Mouse (Mus musculus) left cerebral cortex, postnatal 10 days (tissue): ENCODE data around the gene Dbi. TPM values are rescaled to one million over a fixed set of nuclear protein-coding genes. Genes with fewer than 3 reads are reported as not detected.

Source experiments
- DNase-seq, 2 experiments: peaks; one replicate each; pipeline ENCODE4 v3.0.0; 2021 to 2022; ENCODE audit warnings: low spot score in 2 of 2, mixed read lengths in 1 of 2; ENCODE audit errors: extremely low spot score in 1 of 2
- intact Hi-C: fragments of 180-260 bp; cut with DNase I; formaldehyde crosslinking; loops from one replicate; pipeline ENCODE4 v1.15.1; 2025
- total RNA-seq, 2 experiments: library from RNA; stranded (reverse); gene quantifications; 2 replicates each; pipeline ENCODE4 v1.2.3; 2021

Dbi gene
- total RNA-seq, 2 experiments from 2014 or later, result 343 to 360 TPM

DNA sequence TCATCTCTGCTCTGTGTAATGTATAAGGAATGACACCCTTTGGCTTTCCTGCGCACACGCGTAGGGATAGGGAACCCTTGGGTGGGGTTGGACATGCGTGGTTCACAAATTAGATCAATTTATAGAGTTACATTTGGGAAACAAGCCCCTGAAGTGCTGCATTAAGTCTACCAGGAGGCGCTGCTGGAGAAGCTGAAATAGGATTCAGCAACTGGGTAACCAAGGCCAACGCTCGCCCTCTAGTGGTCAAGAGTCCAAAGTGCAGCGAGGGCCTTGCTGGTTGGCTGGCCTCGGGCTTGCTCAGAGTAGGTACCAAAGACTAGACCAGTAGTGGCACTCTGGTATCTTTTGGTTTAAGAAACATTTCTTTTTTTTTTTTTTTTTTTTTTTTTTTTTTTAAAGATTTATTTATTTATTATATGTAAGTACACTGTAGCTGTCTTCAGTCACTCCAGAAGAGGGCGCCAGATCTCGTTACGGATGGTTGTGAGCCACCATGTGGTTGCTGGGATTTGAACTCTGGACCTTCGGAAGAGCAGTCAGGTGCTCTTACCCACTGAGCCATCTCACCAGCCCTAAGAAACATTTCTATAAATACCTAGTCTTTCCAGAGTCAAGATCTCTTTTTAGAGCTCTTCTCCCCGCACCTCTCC, 27.3 kb downstream of the Dbi start:
- peak; percentile 79 to 89 for DNase-seq
- intact Hi-C loops, result loop anchor here (2.0 kb wide), 1 partner anchor 61 kb away; no protein-coding TSS in a partner anchor

GRCm38 (mm10) chr1:120090880-120091570, 29.9 kb downstream of the Dbi start:
- intact Hi-C loops, result no loop called here
- DNase-seq, result no peak

- no peak for DNase-seq
- intact Hi-C loops, result no loop called here
Observed at GRCm38 (mm10) chr1:120089180-120089579, 31.7 kb downstream of the Dbi start.

GRCm38 (mm10) chr1:120086644-120087043, 34.2 kb downstream of the Dbi start:
- no peak for DNase-seq
- intact Hi-C loops, result no loop called here

GRCm38 (mm10) chr1:120085696-120086095, 35.2 kb downstream of the Dbi start:
- intact Hi-C loops, result no loop called here
- no peak for DNase-seq

GRCm38 (mm10) chr1:120083921-120084517, 36.9 kb downstream of the Dbi start:
- intact Hi-C loops, result no loop called here
- DNase-seq, result no peak

DNA sequence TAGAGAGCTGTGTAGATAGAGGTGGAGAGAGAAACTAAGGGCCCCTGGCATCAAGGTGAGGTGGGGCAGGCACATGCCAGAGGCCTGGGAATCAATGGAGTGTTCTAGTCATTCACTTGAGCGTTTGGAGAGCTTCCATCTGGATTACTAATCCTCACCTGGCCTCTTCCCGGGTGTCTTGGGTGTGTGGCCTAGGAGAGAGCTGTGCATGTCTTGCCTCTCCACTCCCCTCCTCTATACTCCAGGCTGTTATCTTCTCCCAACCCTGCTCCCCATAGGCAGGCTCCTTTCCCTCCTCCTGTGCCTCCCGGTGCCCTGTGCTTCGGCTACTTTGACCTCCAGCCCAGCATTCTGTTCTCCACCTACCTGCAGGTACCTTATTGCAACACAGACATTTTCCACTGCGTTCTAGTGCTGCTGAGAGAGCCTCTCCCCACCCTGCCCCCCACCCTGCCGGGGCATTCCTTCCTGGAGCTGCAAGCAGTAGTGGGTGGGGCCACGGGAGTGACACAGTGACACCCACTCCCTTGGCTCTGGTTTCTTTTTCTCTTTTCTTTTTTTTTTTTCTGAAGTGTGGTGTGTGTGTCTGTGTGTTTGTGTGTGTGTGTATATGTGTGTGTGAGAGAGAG, 37.8 kb downstream of the Dbi start:
- intact Hi-C loops, result no loop called here

GRCm38 (mm10) chr1:120080632-120081031, 40.2 kb downstream of the Dbi start:
- intact Hi-C loops, result no loop called here

More for the DNA sequence above, 37.8 kb downstream of the Dbi start:
- no peak for DNase-seq

DNA sequence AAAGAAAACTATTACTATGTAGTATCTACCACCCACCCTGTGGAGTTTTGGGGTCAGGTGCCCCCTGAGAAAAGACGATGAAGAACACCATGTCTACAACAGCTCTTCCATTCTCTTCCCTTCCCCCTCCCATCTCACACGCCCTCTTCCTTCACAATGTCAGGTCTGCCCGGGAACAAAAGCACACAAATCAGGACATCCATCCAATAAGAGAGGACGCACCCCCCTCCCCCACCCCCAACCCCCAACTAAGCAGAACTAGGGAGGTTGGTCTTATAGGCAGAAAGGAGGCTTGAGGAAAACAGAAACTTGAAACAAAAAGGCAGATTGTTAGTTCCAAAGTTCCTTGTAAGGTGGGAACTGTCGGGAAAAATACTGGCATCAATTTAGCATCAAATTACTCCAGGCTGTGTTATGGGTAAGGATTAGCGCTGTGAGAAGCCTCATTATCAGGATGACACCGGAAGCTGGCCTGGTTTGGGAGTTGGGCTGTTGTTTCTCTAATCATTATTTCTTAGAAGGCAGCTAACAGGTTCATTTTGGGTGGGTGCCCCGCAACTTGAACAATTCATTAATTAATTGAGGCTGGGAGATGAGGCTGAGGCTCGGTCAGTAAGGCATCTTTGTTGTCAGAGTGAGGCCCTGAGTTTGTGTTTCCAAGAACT, 43.0 kb downstream of the Dbi start:
- no peak for DNase-seq
- intact Hi-C loops, result no loop called here

More at GRCm38 (mm10) chr1:120080632-120081031, 40.2 kb downstream of the Dbi start:
- DNase-seq, result no peak

- no peak for DNase-seq
- intact Hi-C loops, result no loop called here
Observed at GRCm38 (mm10) chr1:120075507-120075906, 45.4 kb downstream of the Dbi start.

GRCm38 (mm10) chr1:120074931-120075330, 45.9 kb downstream of the Dbi start:
- no peak for DNase-seq
- intact Hi-C loops, result no loop called here

DNA sequence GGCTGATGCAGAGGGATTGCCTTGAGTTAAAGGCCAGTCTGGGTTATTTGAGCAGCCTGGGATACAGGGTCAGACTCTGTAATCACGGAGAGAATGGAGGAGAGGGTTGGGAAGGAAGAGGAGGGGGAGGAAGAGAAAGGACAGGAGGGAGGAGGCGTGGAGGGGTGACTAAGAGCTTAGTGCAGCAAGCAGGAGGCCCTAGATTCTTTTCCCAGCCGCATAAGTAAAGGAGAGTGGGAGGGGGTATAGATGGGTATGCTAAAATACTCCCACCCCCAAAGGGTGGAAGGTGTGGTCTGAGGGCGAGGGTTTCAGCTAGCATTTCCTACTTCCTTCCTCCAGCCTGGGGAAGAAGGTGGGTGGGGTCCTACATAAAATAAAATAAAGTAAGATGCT, 46.6 kb downstream of the Dbi start:
- DNase-seq, result no peak

DNA sequence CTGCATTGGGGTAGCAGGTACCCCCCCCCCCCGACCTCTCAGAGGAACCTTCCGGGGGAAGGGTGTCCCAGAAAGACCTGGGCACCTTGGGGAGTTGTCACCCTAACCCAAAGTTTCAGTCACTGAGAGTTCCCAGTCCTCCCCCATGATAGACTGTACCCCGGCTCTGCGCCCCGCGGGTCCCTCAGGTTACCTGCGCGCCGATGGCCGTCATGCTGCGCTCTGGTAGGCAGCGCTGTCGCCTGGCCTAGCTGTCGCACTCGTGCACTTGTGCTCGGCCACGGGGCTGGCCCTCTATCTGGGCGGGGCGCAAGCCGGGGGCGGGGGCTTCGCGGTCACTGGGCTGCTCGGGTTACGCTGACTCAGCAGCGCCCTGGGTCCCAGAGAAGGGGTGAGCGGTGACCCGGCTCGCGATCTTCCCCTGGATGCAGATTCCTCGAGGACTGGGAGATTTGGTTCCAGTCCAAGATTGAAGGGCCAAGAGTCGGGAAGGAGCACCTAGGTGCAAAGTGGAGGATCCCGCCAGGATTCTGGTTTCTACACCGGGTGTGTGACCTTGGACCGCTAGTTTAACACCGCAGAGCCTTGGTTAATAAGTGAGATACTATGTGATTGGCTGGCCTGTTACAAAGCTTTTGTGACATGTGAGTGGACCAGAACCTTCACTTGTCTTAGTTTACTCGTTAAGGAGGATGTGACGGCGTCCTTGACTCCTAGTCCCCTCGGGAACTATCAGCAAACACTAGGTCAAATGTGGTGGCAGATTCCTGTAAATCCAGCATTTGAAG, 47.2 kb downstream of the Dbi start, which contains the start of gene Tmem37:
Gene Tmem37, minus strand, starts transcription at position 556 of the 788 bp plus-strand sequence.
- peak in 1 of 2 experiments; percentile 87 for DNase-seq
- intact Hi-C loops, result no loop called here

More for the DNA sequence above, 46.6 kb downstream of the Dbi start:
- intact Hi-C loops, result no loop called here

- peak in 1 of 2 experiments; percentile 88 for DNase-seq
- intact Hi-C loops, result no loop called here
Observed at GRCm38 (mm10) chr1:120072900-120073299, 48.0 kb downstream of the Dbi start.

DNA sequence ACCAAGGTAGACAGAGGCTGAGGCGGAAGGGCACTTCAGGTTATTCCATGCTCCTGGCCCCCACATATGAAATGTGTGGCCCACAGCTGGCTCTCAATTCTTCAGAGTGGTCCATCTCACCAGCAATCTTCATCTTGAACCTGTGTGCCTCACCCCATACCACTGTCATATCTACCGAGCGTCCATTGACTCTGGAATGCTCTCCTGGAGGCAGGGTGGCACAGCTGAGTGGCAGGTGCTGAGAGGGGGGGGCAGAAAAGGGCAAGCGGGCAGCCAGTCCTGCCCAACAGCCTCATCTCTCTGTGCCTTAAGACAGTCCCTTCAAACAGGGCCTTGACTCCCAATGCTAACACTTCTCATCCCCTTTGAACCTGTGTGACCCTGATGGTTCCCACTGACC, 49.7 kb downstream of the Dbi start:
- DNase-seq, result no peak
- intact Hi-C loops, result no loop called here

- intact Hi-C loops, result no loop called here
- no peak for DNase-seq
Observed at GRCm38 (mm10) chr1:120070168-120070567, 50.7 kb downstream of the Dbi start.

- no peak for DNase-seq
- intact Hi-C loops, result no loop called here
Observed at GRCm38 (mm10) chr1:120069120-120069519, 51.8 kb downstream of the Dbi start.

DNA sequence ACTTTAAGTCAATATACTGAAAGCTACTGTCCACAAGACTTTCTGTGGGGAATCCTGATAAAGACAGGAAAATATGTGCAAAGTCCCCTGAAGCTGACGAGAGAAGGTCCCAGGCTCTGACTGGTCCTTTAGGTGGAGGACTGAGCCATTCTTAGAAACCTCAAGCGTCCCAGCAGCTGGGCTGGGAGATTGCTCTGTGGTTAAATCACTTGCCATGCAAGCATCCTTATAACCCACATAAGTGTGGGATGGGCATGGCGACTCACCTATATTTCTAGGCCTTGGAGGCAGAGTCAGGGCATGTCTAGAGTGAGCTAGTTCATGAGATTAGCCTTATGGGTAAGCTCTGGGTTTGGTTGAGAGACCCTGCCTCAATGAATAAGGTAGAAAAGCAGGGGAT, 54.3 kb downstream of the Dbi start:
- DNase-seq, result no peak
- intact Hi-C loops, result no loop called here
